Mouse (Mus musculus): ENCODE data around the gene Vrk1. TPM values are rescaled to one million over a fixed set of nuclear protein-coding genes. Genes with fewer than 3 reads are reported as not detected.

Gene Vrk1
- 34.0 and 60.2 TPM in 2 replicates for polyA plus RNA-seq (2012; rRNA removed)
- polyA plus RNA-seq (2014; fragmentation: Nextera tagmentation; extraction: Ambion mirVana) = 103 and 111 TPM in 2 replicates

DNA sequence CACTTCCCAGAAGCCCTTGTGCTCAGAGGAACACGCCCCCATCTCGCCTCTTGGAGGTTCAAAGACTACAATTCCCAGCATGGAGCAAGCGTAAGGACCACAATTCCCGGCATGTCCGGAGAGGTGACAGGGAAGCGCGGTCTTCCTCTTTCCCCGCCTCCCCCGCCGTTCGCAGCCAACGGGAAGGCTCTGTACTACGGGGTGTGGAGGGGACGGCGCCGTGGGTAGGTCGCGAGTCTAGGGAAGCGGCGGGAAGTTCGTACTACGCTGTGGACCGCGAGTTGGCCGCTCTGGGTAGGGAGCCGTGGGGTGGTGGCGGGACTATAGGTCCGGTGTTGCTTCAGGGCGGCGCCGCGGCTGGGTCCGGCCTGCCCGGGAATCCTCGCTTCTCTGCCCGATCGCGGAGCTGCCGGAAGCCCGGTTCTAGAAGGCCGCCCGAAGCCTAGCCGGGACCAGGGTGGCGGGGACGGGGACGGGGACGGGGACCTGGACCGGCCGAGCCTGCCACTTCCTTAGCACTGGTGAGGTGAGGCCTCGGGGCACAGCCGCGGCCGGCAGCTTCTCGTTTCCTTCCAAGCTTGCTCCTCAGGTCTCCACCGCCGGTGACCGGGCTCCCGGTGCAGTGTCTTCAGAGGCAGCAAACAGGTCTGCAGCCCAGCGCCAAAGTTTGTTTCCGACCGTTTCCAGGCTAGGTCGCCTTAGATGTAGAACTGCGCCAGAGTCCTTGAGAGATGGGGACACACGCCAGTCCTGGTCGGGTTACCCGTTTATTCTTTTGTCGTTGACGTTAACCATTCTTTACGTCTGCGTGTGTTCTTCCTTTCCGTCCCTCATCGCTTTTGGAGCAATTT, at the start of gene Vrk1:
Gene Vrk1 (plus strand): TSS at position 164 of the 851 bp plus-strand sequence.
- DNase-seq (ENCODE audit: low read depth in 3 of 3, low spot score in 3 of 3) (peak; percentile 96 to 98 (median 98)), ATAC-seq (ENCODE audit: insufficient read depth) (peak; percentile 97)
- Histone ChIP-seq H3K4me3 (ENCODE audit: insufficient read depth in 1 of 2, low read depth in 2 of 2, low read length in 2 of 2) (peak within 1 kb of the TSS; percentile 72 to 98), H3K9ac (replicated peaks) (peak within 1 kb of the TSS; percentile 72), H3K4me1 (replicated peaks; ENCODE audit: control insufficient read depth in 2 of 2, insufficient read depth in 2 of 2, low read length in 1 of 2) (peaks cover 24 to 39% of the 10 kb centered on the region in 2 experiments), H3K27ac (peak within 1 kb of the TSS; percentile 60), H3K36me3 (replicated peaks; ENCODE audit: control insufficient read depth, insufficient read depth, low read depth) (peaks cover 6% of the 10 kb centered on the region), H3K4me2 (ENCODE audit: low read depth) (peak within 1 kb of the TSS; percentile 73), H3K27me3 (ENCODE audit: control insufficient read depth, insufficient read depth, low read length) (no peaks in the 10 kb centered on the region), H3K9me3 (ENCODE audit: control insufficient read depth, low read length) (no peaks in the 10 kb centered on the region)
- under 1% methylated on average over 72 of the region's 72 CpGs for WGBS (ENCODE audit: insufficient replicate concordance)
- TF ChIP-seq CTCF (IDR thresholded peaks at IDR 0.05; ENCODE audit: low read depth) (no peak; the same call in 1 of the 2 replicates), EP300 (IDR thresholded peaks at IDR 0.05; ENCODE audit: low read depth) (no peak)

- Histone ChIP-seq H3K4me3 (ENCODE audit: insufficient read depth in 1 of 2, low read depth in 2 of 2, low read length in 2 of 2) (no peak overlapping the region), H3K9ac (replicated peaks) (no peak overlapping the region), H3K27ac (no peak overlapping the region), H3K4me1 (replicated peaks; ENCODE audit: control insufficient read depth in 2 of 2, insufficient read depth in 2 of 2, low read length in 1 of 2) (peaks cover 0 to 4% of the 10 kb centered on the region in 2 experiments; a peak in 2 of 4 replicates), H3K27me3 (ENCODE audit: control insufficient read depth, insufficient read depth, low read length) (peaks cover 30% of the 10 kb centered on the region), H3K36me3 (replicated peaks; ENCODE audit: control insufficient read depth, insufficient read depth, low read depth) (no peaks in the 10 kb centered on the region), H3K9me3 (ENCODE audit: control insufficient read depth, low read length) (no peaks in the 10 kb centered on the region), H3K4me2 (ENCODE audit: low read depth) (no peak overlapping the region)
- TF ChIP-seq CTCF (IDR thresholded peaks at IDR 0.05; ENCODE audit: low read depth) = no peak
- no peak for DNase-seq (ENCODE audit: low read depth in 3 of 3, low spot score in 3 of 3)
- WGBS (ENCODE audit: insufficient replicate concordance) = 22% methylated on average over 19 of the region's 19 CpGs
- no peak for ATAC-seq (ENCODE audit: insufficient read depth)
Measured at GRCm38 (mm10) chr12:105960592-105961330, 49.3 kb upstream of the Vrk1 start.

DNA sequence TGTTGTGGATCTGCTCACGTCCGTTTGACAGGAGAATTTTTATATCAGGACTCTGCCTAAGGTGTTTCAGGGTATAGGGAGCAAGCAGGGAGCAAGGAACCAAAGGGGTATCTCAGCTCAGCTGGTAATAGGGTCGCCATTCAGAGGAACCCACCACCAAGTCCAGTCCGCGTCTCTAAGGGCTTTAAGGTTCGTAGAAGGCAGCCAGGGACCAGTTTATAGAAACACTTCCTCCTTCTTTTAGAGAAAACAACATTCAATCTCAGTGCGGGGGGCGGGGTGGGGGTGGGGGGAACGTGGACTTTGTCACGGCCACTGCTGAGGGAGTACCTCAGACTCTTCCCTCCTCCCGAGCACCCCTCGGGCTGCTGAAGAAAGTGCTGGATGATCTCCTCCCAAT, 48.4 kb upstream of the Vrk1 start:
- H3K9me3 ChIP-seq (ENCODE audit: control insufficient read depth, low read length) = no peaks in the 10 kb centered on the region
- no peak for ATAC-seq (ENCODE audit: insufficient read depth)
- H3K9ac ChIP-seq (replicated peaks) = no peak overlapping the region
- WGBS (ENCODE audit: insufficient replicate concordance) = 8% methylated on average over 12 of the region's 12 CpGs
- H3K27me3 ChIP-seq (ENCODE audit: control insufficient read depth, insufficient read depth, low read length) = peaks cover 33% of the 10 kb centered on the region
- DNase-seq (ENCODE audit: low read depth in 3 of 3, low spot score in 3 of 3) = no peak
- no peak overlapping the region for H3K4me3 ChIP-seq (ENCODE audit: insufficient read depth in 1 of 2, low read depth in 2 of 2, low read length in 2 of 2)
- no peaks in the 10 kb centered on the region for H3K36me3 ChIP-seq (replicated peaks; ENCODE audit: control insufficient read depth, insufficient read depth, low read depth)
- H3K4me1 ChIP-seq (replicated peaks; ENCODE audit: control insufficient read depth in 2 of 2, insufficient read depth in 2 of 2, low read length in 1 of 2) = no peaks in the 10 kb centered on the region
- no peak overlapping the region for H3K4me2 ChIP-seq (ENCODE audit: low read depth)
- no peak for TF ChIP-seq CTCF (IDR thresholded peaks at IDR 0.05; ENCODE audit: low read depth)
- no peak for TF ChIP-seq EP300 (IDR thresholded peaks at IDR 0.05; ENCODE audit: low read depth)
- H3K27ac ChIP-seq = no peak overlapping the region

DNA sequence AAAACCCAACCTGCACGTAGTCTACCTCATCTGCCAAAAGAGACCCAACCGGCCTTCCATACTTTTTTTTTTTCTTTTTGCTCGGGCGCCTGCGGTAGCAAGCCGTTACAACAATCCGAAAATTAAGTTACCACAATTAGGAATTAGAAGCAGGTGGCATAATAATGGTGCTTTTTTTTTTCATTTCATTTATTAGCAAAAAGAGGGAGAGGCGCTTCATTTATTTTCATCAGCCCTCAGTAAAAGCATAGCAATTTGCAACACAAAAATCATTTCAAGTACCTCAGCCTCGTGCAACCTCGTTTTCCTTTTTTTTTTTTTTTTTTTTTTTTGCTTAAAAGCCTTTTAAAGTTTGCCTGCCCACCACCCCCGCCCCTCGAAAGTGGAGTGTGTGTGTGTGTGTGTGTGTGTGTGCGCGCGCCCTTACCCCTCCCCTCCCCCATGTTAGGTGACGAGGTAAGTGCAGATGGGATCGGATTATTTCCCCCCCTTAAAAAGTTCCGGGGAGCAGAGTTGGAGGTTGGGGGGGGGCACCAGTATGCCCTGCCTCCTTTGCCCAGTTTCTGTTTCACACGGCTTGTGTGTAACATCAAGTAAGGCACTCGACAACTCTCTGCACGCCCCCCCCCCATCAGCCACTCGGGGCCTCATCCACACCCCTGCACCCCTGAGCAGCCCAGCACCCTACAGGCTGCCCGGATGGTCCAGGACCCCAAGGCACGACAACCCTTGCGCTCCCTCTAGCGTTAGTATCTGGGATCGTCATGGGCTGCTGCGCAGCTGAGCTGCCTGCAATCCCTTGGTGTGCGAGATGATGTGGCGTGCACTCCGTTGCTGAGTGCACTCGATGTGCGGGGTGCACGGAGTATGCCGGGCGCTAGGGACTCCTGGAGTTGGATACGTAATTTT, 47.7 kb upstream of the Vrk1 start:
- peak; percentile 87 for ATAC-seq (ENCODE audit: insufficient read depth)
- H3K9ac ChIP-seq (replicated peaks) = no peak overlapping the region
- no peaks in the 10 kb centered on the region for H3K9me3 ChIP-seq (ENCODE audit: control insufficient read depth, low read length)
- H3K27me3 ChIP-seq (ENCODE audit: control insufficient read depth, insufficient read depth, low read length) = peaks cover 39% of the 10 kb centered on the region
- H3K4me3 ChIP-seq (ENCODE audit: insufficient read depth in 1 of 2, low read depth in 2 of 2, low read length in 2 of 2) = peak overlapping the region; percentile 53 to 66
- DNase-seq (ENCODE audit: low read depth in 3 of 3, low spot score in 3 of 3) = peak; percentile 51 to 61 (median 56)
- H3K4me1 ChIP-seq (replicated peaks; ENCODE audit: control insufficient read depth in 2 of 2, insufficient read depth in 2 of 2, low read length in 1 of 2) = no peaks in the 10 kb centered on the region
- TF ChIP-seq CTCF (IDR thresholded peaks at IDR 0.05; ENCODE audit: low read depth) = peak; percentile 99
- no peak for TF ChIP-seq EP300 (IDR thresholded peaks at IDR 0.05; ENCODE audit: low read depth)
- 3% methylated on average over 36 of the region's 37 CpGs for WGBS (ENCODE audit: insufficient replicate concordance)
- no peak overlapping the region for H3K27ac ChIP-seq
- no peaks in the 10 kb centered on the region for H3K36me3 ChIP-seq (replicated peaks; ENCODE audit: control insufficient read depth, insufficient read depth, low read depth)
- H3K4me2 ChIP-seq (ENCODE audit: low read depth) = peak overlapping the region; percentile 73

Measured in liver, embryonic 14.5 days (tissue).